In genomic region chr10:80302082-80302355, GRCm38 (mm10) we compare ENCODE assay signal across 10 mouse cellular contexts. TPM values are rescaled to one million over a fixed set of nuclear protein-coding genes. Genes with fewer than 3 reads are reported as not detected.
A peak's percentile ranks its signal among the peaks of the same experiment; 100 is the strongest.
DNase-seq lines count a peak whose midpoint lies in the region; ATAC-seq and TF ChIP-seq lines count a peak whose summit lies in the region.
"Had no signal": no experiment of that assay in that cellular context is flagged by ENCODE, and none has a peak within 500 bp of the region (broad histone marks: within the 10 kb centered on the region; RNA-seq: fewer than 3 reads in every experiment).

No protein-coding gene starts in this region.

- WGBS in neural tube, embryonic 11.5 days: 69% methylated on average over 5 of the region's 5 CpGs
- WGBS in midbrain, embryonic 11.5 days: 55% methylated on average over 5 of the region's 5 CpGs

- peak overlapping the region; percentile 49 for H3K4me3 ChIP-seq in gastrocnemius, adult 2 months
- H3K4me3 ChIP-seq in neural tube, embryonic 11.5 days (ENCODE audit: low read depth, low read length): peak overlapping the region; percentile 61
- H3K4me3 ChIP-seq in midbrain, embryonic 11.5 days (ENCODE audit: low read depth, low read length): peak overlapping the region; percentile 66
- H3K4me3 ChIP-seq: limb, embryonic 13.5 days had no signal

- no peak for TF ChIP-seq CTCF in gastrocnemius, adult 2 months (IDR thresholded peaks at IDR 0.05)

- peak overlapping the region; percentile 75 for H3K27ac ChIP-seq in gastrocnemius, adult 2 months
- no peak overlapping the region for H3K27ac ChIP-seq in neural tube, embryonic 11.5 days (ENCODE audit: low read depth, low read length)
- H3K27ac ChIP-seq in midbrain, embryonic 11.5 days (ENCODE audit: low read depth, low read length): 0 out of 2 replicates have a peak overlapping the region, but pooled peaks have one; percentile 6
- H3K27ac ChIP-seq: limb, embryonic 13.5 days had no signal

- H3K9me3 ChIP-seq in neural tube, embryonic 11.5 days (ENCODE audit: control insufficient read depth, low read length): no peaks in the 10 kb centered on the region
- no peaks in the 10 kb centered on the region for H3K9me3 ChIP-seq in midbrain, embryonic 11.5 days (ENCODE audit: control insufficient read depth, low read length)
- H3K9me3 ChIP-seq: limb, embryonic 13.5 days had no signal

- DNase-seq in gastrocnemius, adult 2 months: no peak
- DNase-seq in gastrocnemius, adult 8-10 months (ENCODE audit: low spot score in 2 of 2): no peak
- DNase-seq in neural tube, embryonic 11.5 days (ENCODE audit: low spot score): no peak
- no peak for DNase-seq in neural tube, embryonic 10.5 days (ENCODE audit: extremely low spot score, low spot score)
- DNase-seq in midbrain, embryonic 11.5 days (ENCODE audit: low spot score, missing footprints): no peak
- DNase-seq in thymus, postnatal 0 days (ENCODE audit: low spot score): no peak
- DNase-seq in spleen, adult 12 weeks (ENCODE audit: low spot score): no peak
- DNase-seq: B cell, adult 2 months had no signal

- peaks cover 12% of the 10 kb centered on the region for H3K36me3 ChIP-seq in neural tube, embryonic 11.5 days (ENCODE audit: control insufficient read depth, insufficient read depth, low read length)
- H3K36me3 ChIP-seq in midbrain, embryonic 11.5 days (ENCODE audit: control insufficient read depth, insufficient read depth, low read length): peaks cover 16% of the 10 kb centered on the region
- H3K36me3 ChIP-seq: limb, embryonic 13.5 days had no signal

- peaks cover 17% of the 10 kb centered on the region for H3K4me1 ChIP-seq in neural tube, embryonic 11.5 days (ENCODE audit: control insufficient read depth, insufficient read depth, low read length)
- peaks cover 52% of the 10 kb centered on the region for H3K4me1 ChIP-seq in midbrain, embryonic 11.5 days (ENCODE audit: control insufficient read depth, insufficient read depth, low read length)

- no peak for ATAC-seq in neural tube, embryonic 11.5 days (ENCODE audit: insufficient read depth, low FRiP score, low TSS enrichment)
- no peak for ATAC-seq in midbrain, embryonic 11.5 days (ENCODE audit: low FRiP score)
- no peak for ATAC-seq in megakaryocyte, adult 5-6 weeks (ENCODE audit: poor library complexity, severe bottlenecking)

- H3K27me3 ChIP-seq in neural tube, embryonic 11.5 days (ENCODE audit: control insufficient read depth, insufficient read depth, low read length): peaks cover 20% of the 10 kb centered on the region
- H3K27me3 ChIP-seq in midbrain, embryonic 11.5 days (ENCODE audit: control insufficient read depth, insufficient read depth, low read length): peaks cover 2% of the 10 kb centered on the region; the same call in 1 of the 2 replicates

- peak overlapping the region; percentile 73 for H3K4me2 ChIP-seq in neural tube, embryonic 11.5 days (ENCODE audit: low read depth)
- peak overlapping the region; percentile 65 for H3K4me2 ChIP-seq in midbrain, embryonic 11.5 days
- H3K4me2 ChIP-seq: limb, embryonic 13.5 days had no signal

- peak overlapping the region; percentile 94 for H3K9ac ChIP-seq in neural tube, embryonic 11.5 days (ENCODE audit: low read length)
- peak overlapping the region; percentile 90 for H3K9ac ChIP-seq in midbrain, embryonic 11.5 days (ENCODE audit: low read length)

- intact Hi-C loops in gastrocnemius, adult 2 months (cut with DNase I): no loop called here

RNA-seq across cellular contexts. Expression of gene Apc2, which starts 6.2 kb away (rescaled TPM):
- total RNA-seq in gastrocnemius, adult 2 months (2021): under 1 TPM; 0.20 to 0.77 TPM
- under 1 TPM; 0.24 to 0.54 (median 0.31) TPM for total RNA-seq in gastrocnemius, adult 8-10 months (2022)
- 81.4 and 81.7 TPM in 2 replicates for polyA plus RNA-seq in neural tube, embryonic 11.5 days (2014; fragmentation: Nextera tagmentation; extraction: Ambion mirVana)
- 63.4 and 66.5 TPM in 2 replicates for polyA plus RNA-seq in midbrain, embryonic 11.5 days (2014; fragmentation: Nextera tagmentation; extraction: Ambion mirVana)
- polyA plus RNA-seq in thymus, postnatal 0 days (2015; fragmentation: Nextera tagmentation; extraction: Ambion mirVana): 0.10 and 0.24 TPM in 2 replicates
- total RNA-seq in megakaryocyte, adult 5-6 weeks (2015): not detected in 2 replicates
- not detected in 2 replicates for total RNA-seq in megakaryocyte, adult 5-6 weeks (2017)

RNA-seq across cellular contexts. Expression of gene Rps15, which starts 9.8 kb away (rescaled TPM):
- 100 to 1,000 TPM; 634 to 773 TPM for total RNA-seq in gastrocnemius, adult 2 months (2021)
- 100 to 1,000 TPM; 626 to 776 (median 688) TPM for total RNA-seq in gastrocnemius, adult 8-10 months (2022)
- polyA plus RNA-seq in neural tube, embryonic 11.5 days (2014; fragmentation: Nextera tagmentation; extraction: Ambion mirVana): 857 and 860 TPM in 2 replicates
- polyA plus RNA-seq in midbrain, embryonic 11.5 days (2014; fragmentation: Nextera tagmentation; extraction: Ambion mirVana): 752 and 845 TPM in 2 replicates
- 1,158 and 1,206 TPM in 2 replicates for polyA plus RNA-seq in thymus, postnatal 0 days (2015; fragmentation: Nextera tagmentation; extraction: Ambion mirVana)
- total RNA-seq in megakaryocyte, adult 5-6 weeks (2015): 1,580 and 1,599 TPM in 2 replicates
- 1,732 and 1,915 TPM in 2 replicates for total RNA-seq in megakaryocyte, adult 5-6 weeks (2017)

RNA-seq across cellular contexts. Expression of gene 2310011J03Rik, which starts 18.3 kb away (rescaled TPM):
- 1 to 10 TPM; 5.7 to 8.1 TPM for total RNA-seq in gastrocnemius, adult 2 months (2021)
- 1 to 10 TPM; 5.4 to 8.9 (median 6.6) TPM for total RNA-seq in gastrocnemius, adult 8-10 months (2022)
- 37.3 and 40.5 TPM in 2 replicates for polyA plus RNA-seq in neural tube, embryonic 11.5 days (2014; fragmentation: Nextera tagmentation; extraction: Ambion mirVana)
- 36.2 and 40.8 TPM in 2 replicates for polyA plus RNA-seq in midbrain, embryonic 11.5 days (2014; fragmentation: Nextera tagmentation; extraction: Ambion mirVana)
- 72.7 and 81.1 TPM in 2 replicates for polyA plus RNA-seq in thymus, postnatal 0 days (2015; fragmentation: Nextera tagmentation; extraction: Ambion mirVana)
- 25.6 and 27.4 TPM in 2 replicates for total RNA-seq in megakaryocyte, adult 5-6 weeks (2015)
- 13.8 and 17.8 TPM in 2 replicates for total RNA-seq in megakaryocyte, adult 5-6 weeks (2017)

RNA-seq across cellular contexts. Expression of gene Pcsk4, which starts 27.3 kb away (rescaled TPM):
- 1 to 10 TPM in 1 of 2 experiments, under 1 TPM in 1; 0.84 to 1.0 TPM for total RNA-seq in gastrocnemius, adult 2 months (2021)
- total RNA-seq in gastrocnemius, adult 8-10 months (2022): 1 to 10 TPM in 1 of 4 experiments, under 1 TPM in 3; 0.67 to 1.1 (median 0.91) TPM
- 2.0 and 2.4 TPM in 2 replicates for polyA plus RNA-seq in neural tube, embryonic 11.5 days (2014; fragmentation: Nextera tagmentation; extraction: Ambion mirVana)
- polyA plus RNA-seq in midbrain, embryonic 11.5 days (2014; fragmentation: Nextera tagmentation; extraction: Ambion mirVana): 1.5 and 1.8 TPM in 2 replicates
- polyA plus RNA-seq in thymus, postnatal 0 days (2015; fragmentation: Nextera tagmentation; extraction: Ambion mirVana): 4.4 and 4.6 TPM in 2 replicates
- 0.32 and 0.83 TPM in 2 replicates for total RNA-seq in megakaryocyte, adult 5-6 weeks (2015)
- total RNA-seq in megakaryocyte, adult 5-6 weeks (2017): not detected in 2 replicates

RNA-seq across cellular contexts. Expression of gene Reep6, which starts 27.7 kb away (rescaled TPM):
- 1 to 10 TPM; 1.5 to 2.5 TPM for total RNA-seq in gastrocnemius, adult 2 months (2021)
- 1 to 10 TPM; 2.6 to 4.0 (median 3.2) TPM for total RNA-seq in gastrocnemius, adult 8-10 months (2022)
- 4.2 and 5.5 TPM in 2 replicates for polyA plus RNA-seq in neural tube, embryonic 11.5 days (2014; fragmentation: Nextera tagmentation; extraction: Ambion mirVana)
- 4.0 and 4.5 TPM in 2 replicates for polyA plus RNA-seq in midbrain, embryonic 11.5 days (2014; fragmentation: Nextera tagmentation; extraction: Ambion mirVana)
- polyA plus RNA-seq in thymus, postnatal 0 days (2015; fragmentation: Nextera tagmentation; extraction: Ambion mirVana): 0.26 and 0.30 TPM in 2 replicates
- total RNA-seq in megakaryocyte, adult 5-6 weeks (2015): 0.16 and 0.96 TPM in 2 replicates
- 0.37 TPM in 1 of 2 replicates, not detected in the other for total RNA-seq in megakaryocyte, adult 5-6 weeks (2017)
